Mouse (Mus musculus) splenic B cell, adult 2 months (primary cell): ENCODE data around the gene Pdgfa.

ENCODE experiments used
- DNase-seq: peaks from one replicate; pipeline ENCODE4 v3.0.0-alpha.2; 2011; ENCODE audit warnings: low read depth, low spot score
- H3K27me3 ChIP-seq: 2 replicates; pipeline ENCODE4 v1.6.1; 2012; ENCODE audit warnings: mild to moderate bottlenecking, low read length, moderate library complexity, mixed read lengths; ENCODE audit not compliant: control insufficient read depth, poor library complexity, insufficient read depth, severe bottlenecking
- H3K36me3 ChIP-seq: 2 replicates; pipeline ENCODE4 v1.6.1; 2012; ENCODE audit warnings: mild to moderate bottlenecking, low read length, moderate library complexity, mixed read lengths; ENCODE audit not compliant: control insufficient read depth, poor library complexity, insufficient read depth, severe bottlenecking

Pdgfa gene

DNA sequence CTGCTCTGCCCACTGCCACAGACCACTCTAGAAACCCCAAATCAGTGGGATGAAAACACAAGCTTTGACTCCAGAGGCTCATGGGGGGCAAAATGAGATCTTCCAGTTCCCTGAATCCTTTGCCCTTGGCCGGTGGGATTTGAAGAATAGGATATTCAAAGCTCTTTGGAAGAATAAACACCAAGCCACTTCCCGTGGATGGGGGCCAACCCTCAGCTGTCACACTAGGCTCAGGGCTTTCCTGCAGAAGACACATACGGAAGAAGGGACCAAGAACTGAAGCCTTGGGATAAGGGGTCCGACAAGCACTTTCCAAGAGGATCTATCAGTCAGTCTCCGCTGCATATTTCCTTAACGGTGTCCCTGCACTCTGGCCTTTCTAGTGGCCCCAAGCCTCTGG is 48.0 kb downstream of the Pdgfa start:
- H3K36me3 ChIP-seq: no peaks in the 10 kb centered on the region
- H3K27me3 ChIP-seq: no peaks in the 10 kb centered on the region
- DNase-seq: no peak

GRCm38 (mm10) chr5:138948031-138948980 is 48.9 kb downstream of the Pdgfa start:
- no peak for DNase-seq
- Histone ChIP-seq H3K27me3 (no peaks in the 10 kb centered on the region), H3K36me3 (no peaks in the 10 kb centered on the region)

DNA sequence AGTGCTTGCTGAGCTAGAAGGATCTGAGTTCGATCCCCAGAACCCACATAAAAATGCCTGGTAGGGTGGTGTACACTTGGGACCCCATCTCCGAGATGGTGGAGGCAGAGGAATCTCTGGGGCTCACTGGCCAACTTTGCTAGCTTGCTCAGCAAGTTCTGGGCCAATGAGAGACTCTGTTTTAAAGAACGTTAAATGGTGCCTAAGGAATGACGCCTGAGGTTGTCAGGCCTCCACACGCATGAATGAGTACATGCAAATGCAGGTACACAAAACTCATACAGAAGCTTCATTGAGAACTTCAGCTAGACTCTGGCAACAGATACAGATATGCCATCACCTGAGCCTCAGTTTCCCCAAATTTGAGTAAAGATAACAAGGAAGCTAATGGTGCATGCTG is 49.7 kb downstream of the Pdgfa start:
- H3K36me3 ChIP-seq: no peaks in the 10 kb centered on the region
- DNase-seq: no peak

DNA sequence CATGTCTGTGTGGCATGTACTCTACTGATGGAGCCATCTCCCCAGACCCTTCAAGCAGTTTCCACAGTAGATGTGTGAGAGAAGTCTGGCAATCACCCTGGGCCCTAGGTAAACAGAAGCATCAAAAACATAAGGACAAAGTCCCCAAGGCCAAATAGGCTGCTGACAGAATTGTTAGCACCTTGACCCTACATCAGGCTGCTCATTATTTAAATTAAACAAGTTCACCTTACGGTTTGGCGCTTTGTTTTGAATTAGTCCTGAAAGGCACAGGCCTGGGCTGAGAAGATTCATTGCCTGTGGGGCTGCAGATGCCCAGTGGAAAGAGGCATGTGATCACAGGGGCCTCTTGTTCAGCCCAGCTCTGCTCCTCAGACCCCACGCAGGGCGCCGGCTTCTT is 50.2 kb downstream of the Pdgfa start:
- Histone ChIP-seq H3K36me3 (no peaks in the 10 kb centered on the region), H3K27me3 (no peaks in the 10 kb centered on the region)
- no peak for DNase-seq

More for the DNA sequence above, 49.7 kb downstream of the Pdgfa start:
- H3K27me3 ChIP-seq: no peaks in the 10 kb centered on the region

DNA sequence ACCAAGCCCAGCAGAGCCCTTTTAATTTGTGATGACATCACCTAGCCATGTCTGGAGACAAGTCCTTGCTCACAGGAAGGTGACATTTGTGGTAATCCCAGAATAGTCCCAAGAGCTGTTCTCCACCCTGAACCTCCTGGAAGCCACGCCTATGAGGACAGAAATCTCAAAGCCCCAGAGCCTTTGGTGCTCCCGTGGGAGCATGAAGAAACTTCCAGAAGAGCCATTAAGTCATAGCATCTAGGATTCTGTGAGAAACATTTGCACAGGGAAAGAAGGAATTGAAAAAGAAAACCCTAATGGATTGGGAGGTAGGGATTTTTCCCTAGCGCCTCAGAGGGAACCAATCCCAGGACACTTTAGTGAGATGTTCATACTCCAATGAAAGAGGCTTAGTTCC is 52.2 kb downstream of the Pdgfa start:
- DNase-seq: no peak
- Histone ChIP-seq H3K36me3 (no peaks in the 10 kb centered on the region), H3K27me3 (no peaks in the 10 kb centered on the region)

DNA sequence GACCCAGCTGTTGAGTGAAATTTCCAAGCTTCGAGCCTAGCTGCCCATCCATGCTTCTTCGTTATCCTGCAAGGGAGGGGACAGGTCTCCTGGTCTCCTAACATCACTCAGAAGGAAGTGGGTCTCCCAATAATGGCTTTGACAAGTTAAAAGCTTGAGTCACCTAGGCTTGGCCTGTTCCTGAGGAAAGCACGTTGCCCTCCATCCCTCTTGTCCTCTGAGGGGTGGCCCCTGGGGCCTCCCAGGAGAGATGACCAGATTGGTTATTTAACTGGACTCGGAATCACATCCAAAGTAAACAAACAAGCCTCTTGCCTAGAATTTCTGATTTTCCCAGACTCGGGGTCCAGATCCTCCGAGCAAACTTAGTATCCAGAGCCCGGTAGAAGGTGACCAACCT is 52.6 kb downstream of the Pdgfa start:
- H3K27me3 ChIP-seq: no peaks in the 10 kb centered on the region
- no peak for DNase-seq
- H3K36me3 ChIP-seq: no peaks in the 10 kb centered on the region

DNA sequence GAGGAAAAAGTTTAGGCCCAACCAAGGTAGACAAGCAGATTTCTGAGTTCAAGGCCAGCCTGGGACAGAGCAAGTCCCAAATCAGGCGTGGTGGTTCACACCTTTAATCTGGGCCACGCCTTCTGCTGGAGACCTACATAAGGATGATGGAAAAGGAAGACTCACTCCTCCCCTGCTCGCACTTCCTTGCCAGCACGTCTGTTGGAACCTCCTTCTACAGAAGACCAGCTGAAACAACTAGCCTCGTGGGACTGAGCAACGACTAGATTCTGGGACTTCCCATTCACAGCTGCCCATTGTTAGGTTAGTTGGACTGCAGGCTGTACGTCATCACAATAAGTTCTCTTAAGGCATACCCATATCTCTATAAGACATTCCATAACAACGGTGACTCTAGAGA is 55.3 kb downstream of the Pdgfa start:
- DNase-seq: no peak
- Histone ChIP-seq H3K27me3 (no peaks in the 10 kb centered on the region), H3K36me3 (no peaks in the 10 kb centered on the region)

GRCm38 (mm10) chr5:138940576-138940975 is 56.6 kb downstream of the Pdgfa start:
- Histone ChIP-seq H3K27me3 (no peaks in the 10 kb centered on the region), H3K36me3 (no peaks in the 10 kb centered on the region)
- DNase-seq: no peak

DNA sequence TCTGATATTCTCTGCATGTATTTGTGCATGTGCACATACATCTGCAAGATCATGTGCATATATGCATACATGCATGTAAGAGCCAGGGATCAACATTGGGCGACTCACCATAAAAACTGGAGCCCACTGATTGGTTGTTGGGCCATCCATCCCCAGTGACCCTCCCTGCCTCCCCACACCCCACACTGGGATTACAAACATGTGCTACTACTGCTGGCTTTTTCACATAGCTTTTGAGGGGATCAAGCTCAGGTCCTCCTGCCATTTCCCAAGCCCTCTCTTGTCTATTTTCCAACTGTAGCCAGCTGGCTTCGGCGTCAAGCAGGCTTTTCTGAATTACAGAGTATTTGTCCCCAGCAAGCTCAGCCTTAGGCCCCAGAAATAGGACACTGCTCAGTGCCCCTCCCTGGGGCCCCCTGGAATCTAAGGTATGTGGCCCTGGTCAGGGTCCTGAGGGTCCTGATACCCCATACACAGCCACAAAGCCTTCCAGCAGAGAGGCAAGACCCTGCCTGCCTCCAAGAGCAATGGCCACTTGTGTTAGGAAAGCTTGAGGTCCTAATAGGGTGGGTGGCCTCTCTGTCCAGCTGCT is 58.5 kb downstream of the Pdgfa start:
- no peaks in the 10 kb centered on the region for H3K27me3 ChIP-seq
- no peaks in the 10 kb centered on the region for H3K36me3 ChIP-seq
- no peak for DNase-seq

DNA sequence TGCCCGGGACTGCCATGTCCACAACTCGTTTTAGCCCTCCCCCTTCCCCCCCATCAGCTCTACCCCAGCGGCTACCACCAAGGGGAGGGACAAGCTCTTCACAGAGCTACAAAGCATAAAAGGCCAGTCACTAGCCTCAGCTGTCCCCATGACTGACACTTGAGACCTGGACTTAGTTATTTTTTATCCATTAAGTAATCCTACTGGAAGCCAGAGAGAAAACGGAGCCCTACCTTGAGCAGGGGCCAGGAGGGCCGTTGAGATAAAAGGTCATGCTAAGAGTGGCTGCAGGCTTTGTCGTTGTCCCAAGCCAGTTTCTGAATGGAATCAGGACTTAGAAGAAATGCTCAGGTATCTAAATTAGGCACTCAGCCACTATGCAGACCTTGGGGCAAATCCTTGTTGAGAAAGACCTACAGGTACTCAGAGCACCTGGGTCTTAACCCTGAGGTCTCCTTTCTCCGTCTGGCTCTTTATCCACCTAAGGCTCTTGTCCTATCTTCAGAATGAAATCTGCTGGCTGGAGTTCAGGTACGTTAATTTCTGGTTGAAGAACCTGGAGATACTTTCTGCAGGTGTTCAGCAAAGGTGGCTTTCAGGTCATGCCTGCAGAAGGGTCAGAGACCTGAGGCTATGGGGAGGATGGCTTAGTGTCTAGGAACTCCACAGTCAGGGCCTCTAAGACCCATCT is 60.6 kb downstream of the Pdgfa start:
- DNase-seq: no peak
- Histone ChIP-seq H3K36me3 (no peaks in the 10 kb centered on the region), H3K27me3 (no peaks in the 10 kb centered on the region)

DNA sequence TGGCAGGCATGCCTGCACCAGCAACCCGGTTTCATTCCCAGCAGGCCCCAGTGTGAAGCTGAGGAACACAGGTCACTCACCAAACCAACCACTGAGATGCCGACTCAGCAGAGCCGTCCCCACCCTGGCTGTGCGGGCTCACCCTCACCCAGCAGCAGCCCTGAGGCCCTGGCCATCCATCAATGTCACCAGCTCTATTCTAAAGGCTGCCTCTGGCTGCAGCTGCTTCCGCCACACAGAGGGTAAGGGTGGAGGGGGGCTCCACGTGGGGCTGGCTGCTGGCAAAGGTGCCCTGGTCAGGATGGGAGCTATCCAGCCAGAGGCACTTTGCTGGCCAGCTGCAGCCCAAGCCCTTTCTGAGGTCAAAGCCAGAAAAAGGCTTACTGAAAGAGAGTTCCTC is 62.6 kb downstream of the Pdgfa start:
- Histone ChIP-seq H3K36me3 (no peaks in the 10 kb centered on the region), H3K27me3 (no peaks in the 10 kb centered on the region)
- DNase-seq: no peak

GRCm38 (mm10) chr5:138932460-138933432 is 64.4 kb downstream of the Pdgfa start:
- no peaks in the 10 kb centered on the region for H3K27me3 ChIP-seq
- no peaks in the 10 kb centered on the region for H3K36me3 ChIP-seq
- no peak for DNase-seq

DNA sequence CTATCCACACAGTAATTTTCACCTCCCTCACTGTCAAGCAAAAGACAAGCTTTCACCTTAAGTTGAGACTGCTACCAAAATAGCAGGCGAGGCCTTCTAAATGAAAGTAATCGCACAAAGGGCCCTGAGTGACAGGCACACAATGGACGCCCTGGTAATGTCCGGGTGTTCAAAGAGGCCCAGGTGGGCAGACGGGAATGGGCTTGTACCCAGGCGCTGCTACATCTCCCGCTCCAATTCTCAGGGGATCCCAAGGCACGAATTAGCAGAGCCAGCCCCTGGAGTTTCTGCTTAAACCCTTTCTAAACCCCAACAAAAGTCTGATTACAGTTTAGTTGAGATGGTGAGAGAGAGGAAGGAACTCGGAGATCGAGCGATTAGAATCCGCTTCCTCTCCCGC is 65.3 kb downstream of the Pdgfa start:
- DNase-seq: no peak
- no peaks in the 10 kb centered on the region for H3K36me3 ChIP-seq
- H3K27me3 ChIP-seq: no peaks in the 10 kb centered on the region

- DNase-seq: no peak
- H3K36me3 ChIP-seq: no peaks in the 10 kb centered on the region
- no peaks in the 10 kb centered on the region for H3K27me3 ChIP-seq
Measured at GRCm38 (mm10) chr5:138929879-138930507, 67.2 kb downstream of the Pdgfa start.
